In genomic region chr6:13677141-13677761, GRCm38 (mm10) we compare ENCODE assay signal across 7 mouse cellular contexts. TPM values are rescaled to one million over a fixed set of nuclear protein-coding genes. Genes with fewer than 3 reads are reported as not detected.
A peak's percentile ranks its signal among the peaks of the same experiment; 100 is the strongest.
DNase-seq lines count a peak whose midpoint lies in the region; ATAC-seq and TF ChIP-seq lines count a peak whose summit lies in the region.

No protein-coding gene starts in this region.

- under 1% methylated on average over 40 of the region's 43 CpGs for WGBS in forebrain, embryonic 11.5 days
- WGBS in macrophage (ENCODE audit: missing documents): 0% methylated on average over 40 of the region's 43 CpGs

- no peaks in the 10 kb centered on the region for H3K9me3 ChIP-seq in forebrain, embryonic 11.5 days (ENCODE audit: control insufficient read depth, low read length)

- CTCF ChIA-PET in Patski (lab: Charles Lee): interaction anchor here (0.6 to 1.7 kb wide), 5 partner anchors 10 to 77 kb away, joined by 3 to 8 read pairs (median 3); no protein-coding TSS in a partner anchor

- in situ Hi-C loops in Patski (cut with MboI; ENCODE audit: low pct_unique_long_range_greater_than_20kb): loop anchor here (10.0 kb wide), 1 partner anchor 188 kb away; no protein-coding TSS in a partner anchor

- POLR2A ChIA-PET in Patski (lab: Charles Lee): no interaction called here

- DNase-seq in Patski (ENCODE audit: low read depth, low spot score): no peak
- peak; percentile 7 for DNase-seq in c-Kit-positive CD71-negative TER-119-negative erythroid progenitor cells, embryonic 14.5 days (ENCODE audit: low read depth)
- peak; percentile 86 for DNase-seq in forebrain, embryonic 11.5 days (ENCODE audit: low spot score)
- DNase-seq in heart, postnatal 14 days: peak; percentile 52 to 62
- peak; percentile 44 to 61 for DNase-seq in layer of hippocampus, postnatal 14 days (ENCODE audit: low spot score in 2 of 2)
- peak; percentile 68 for DNase-seq in right cerebral cortex, postnatal 25 days

- H3K27me3 ChIP-seq in Patski: no peaks in the 10 kb centered on the region
- no peaks in the 10 kb centered on the region for H3K27me3 ChIP-seq in forebrain, embryonic 11.5 days (ENCODE audit: control insufficient read depth, insufficient read depth, low read length)

- peak overlapping the region; percentile 81 for H3K4me2 ChIP-seq in forebrain, embryonic 11.5 days (ENCODE audit: low read depth, low read length, severe bottlenecking)

- H3K4me1 ChIP-seq in forebrain, embryonic 11.5 days (replicated peaks; ENCODE audit: control insufficient read depth, insufficient read depth, low read length): no peaks in the 10 kb centered on the region

- peak overlapping the region; percentile 85 for H3K27ac ChIP-seq in forebrain, embryonic 11.5 days (ENCODE audit: low read depth, low read length)
- peak overlapping the region; percentile 68 for H3K27ac ChIP-seq in macrophage

- peaks cover 51% of the 10 kb centered on the region for H3K79me2 ChIP-seq in macrophage (ENCODE audit: inconsistent target)

- no peak for TF ChIP-seq CTCF in Patski (IDR thresholded peaks at IDR 0.05)

- no peaks in the 10 kb centered on the region for H3K36me3 ChIP-seq in forebrain, embryonic 11.5 days (ENCODE audit: control insufficient read depth, insufficient read depth, low read length)
- H3K36me3 ChIP-seq in macrophage (ENCODE audit: inconsistent target): no peaks in the 10 kb centered on the region

- H3K4me3 ChIP-seq in forebrain, embryonic 11.5 days (ENCODE audit: low read depth, low read length): peak overlapping the region; percentile 79
- H3K4me3 ChIP-seq in macrophage (ENCODE audit: inconsistent target): peak overlapping the region; percentile 69

- peak; percentile 70 for ATAC-seq in Patski
- peak; percentile 76 for ATAC-seq in forebrain, embryonic 11.5 days (replicated peaks; ENCODE audit: low FRiP score)

- intact Hi-C loops in heart, postnatal 14 days (cut with DNase I): loop anchor here (5.0 kb wide), 1 partner anchor 195 kb away; the partner anchor contains the start of gene 2610001J05Rik

- peak overlapping the region; percentile 83 for H3K9ac ChIP-seq in forebrain, embryonic 11.5 days (ENCODE audit: low read length)

RNA-seq across cellular contexts. Expression of gene Bmt2, which starts 0.5 kb away (rescaled TPM):
- polyA plus RNA-seq in Patski (2021): 13.7 TPM
- polyA plus RNA-seq in forebrain, embryonic 11.5 days (2014; fragmentation: Nextera tagmentation; extraction: Ambion mirVana): 24.4 and 29.1 TPM in 2 replicates
- total RNA-seq in heart, postnatal 14 days (2021): 10 to 100 TPM; 10.3 to 12.0 TPM
- 10 to 100 TPM; 22.4 to 22.8 TPM for total RNA-seq in layer of hippocampus, postnatal 14 days (2021)
- total RNA-seq in macrophage (2018; cell fraction: chromatin; rRNA removed): 100 to 1,000 TPM in 8 of 26 experiments, 10 to 100 TPM in 18; 17.0 to 171 (median 63.7) TPM
- total RNA-seq in macrophage (2018; cell fraction: cytosol; rRNA removed): 10 to 100 TPM; 30.3 to 89.0 (median 53.8) TPM
- total RNA-seq in macrophage (2018; cell fraction: nucleus; rRNA removed): 100 to 1,000 TPM in 12 of 26 experiments, 10 to 100 TPM in 14; 37.6 to 225 (median 98.7) TPM
- 18.7 to 39.1 TPM (median 18.9 TPM) in 3 replicates for polyA plus RNA-seq in macrophage (2018)
